Mouse (Mus musculus) lung, adult 2 months (tissue): ENCODE data around the gene Stk38l.

Experiments
- CTCF ChIP-seq: fragments of 200-500 bp; IDR thresholded peaks from 2 replicates; pipeline ENCODE4 v1.5.1; 2011; ENCODE audit warnings: mild to moderate bottlenecking, low read length, control low read depth; ENCODE audit not compliant: insufficient read depth
- POLR2A ChIP-seq: fragments of 200-500 bp; IDR thresholded peaks from 2 replicates; pipeline ENCODE4 v1.6.1; 2011; ENCODE audit warnings: low read depth, mild to moderate bottlenecking, control low read depth, low read length, borderline replicate concordance; ENCODE audit errors: extremely low read depth

DNA sequence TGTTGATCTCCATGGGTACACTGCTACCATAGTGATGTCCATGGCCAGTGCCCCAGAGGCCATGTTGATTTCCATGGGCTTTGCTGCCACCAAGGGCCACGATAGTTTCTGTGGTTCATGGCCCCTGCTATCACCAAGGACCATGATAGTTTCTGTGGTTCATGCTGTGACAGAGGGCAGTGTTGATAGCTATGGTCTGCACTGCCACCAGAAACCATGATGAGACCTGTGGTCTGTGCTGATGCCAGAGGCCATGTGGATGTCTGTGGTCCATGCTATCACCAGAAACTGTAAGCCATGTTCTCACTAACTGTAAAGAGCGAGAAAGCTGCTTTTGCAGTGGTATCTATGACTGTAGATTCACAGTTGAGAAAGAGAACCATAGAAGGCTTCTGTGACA, 30.3 kb downstream of the Stk38l start:
- no peak for TF ChIP-seq POLR2A
- TF ChIP-seq CTCF = no peak
